Mouse (Mus musculus): Measurements from ENCODE around the gene Rab37. TPM values are rescaled to one million over a fixed set of nuclear protein-coding genes. Genes with fewer than 3 reads are reported as not detected.

Rab37 gene
- polyA plus RNA-seq, 1 experiment from 2014 or later: 1.3 TPM

GRCm38 (mm10) chr11:115081373-115081772 is 9.9 kb upstream of the Rab37 start:
- Histone ChIP-seq H3K4me3 (ENCODE audit: low read depth, low read length) (no peak overlapping the region), H3K4me1 (ENCODE audit: control insufficient read depth, insufficient read depth, low read length) (no peaks in the 10 kb centered on the region), H3K9ac (ENCODE audit: low read depth, low read length) (no peak overlapping the region), H3K27ac (ENCODE audit: low read depth, low read length) (no peak overlapping the region), H3K27me3 (ENCODE audit: control insufficient read depth, insufficient read depth, low read length) (peaks cover 19% of the 10 kb centered on the region), H3K4me2 (no peak overlapping the region), H3K36me3 (ENCODE audit: control insufficient read depth, insufficient read depth, low read length) (no peaks in the 10 kb centered on the region), H3K9me3 (replicated peaks; ENCODE audit: control insufficient read depth, low read length) (no peaks in the 10 kb centered on the region)
- 55% methylated on average over 3 of the region's 3 CpGs for WGBS (ENCODE audit: insufficient replicate concordance)
- ATAC-seq (replicated peaks; ENCODE audit: insufficient number of reproducible peaks, low FRiP score, low TSS enrichment): no peak

GRCm38 (mm10) chr11:115082196-115082595 is 9.0 kb upstream of the Rab37 start:
- Histone ChIP-seq H3K36me3 (ENCODE audit: control insufficient read depth, insufficient read depth, low read length) (no peaks in the 10 kb centered on the region), H3K4me2 (no peak overlapping the region), H3K9me3 (replicated peaks; ENCODE audit: control insufficient read depth, low read length) (no peaks in the 10 kb centered on the region), H3K27me3 (ENCODE audit: control insufficient read depth, insufficient read depth, low read length) (peaks cover 20% of the 10 kb centered on the region), H3K9ac (ENCODE audit: low read depth, low read length) (no peak overlapping the region), H3K27ac (ENCODE audit: low read depth, low read length) (no peak overlapping the region), H3K4me1 (ENCODE audit: control insufficient read depth, insufficient read depth, low read length) (no peaks in the 10 kb centered on the region), H3K4me3 (ENCODE audit: low read depth, low read length) (no peak overlapping the region)
- ATAC-seq (replicated peaks; ENCODE audit: insufficient number of reproducible peaks, low FRiP score, low TSS enrichment): no peak
- WGBS (ENCODE audit: insufficient replicate concordance): 65% methylated on average over 6 of the region's 6 CpGs

- Histone ChIP-seq H3K9ac (ENCODE audit: low read depth, low read length) (no peak overlapping the region), H3K4me3 (ENCODE audit: low read depth, low read length) (no peak overlapping the region), H3K36me3 (ENCODE audit: control insufficient read depth, insufficient read depth, low read length) (no peaks in the 10 kb centered on the region), H3K27ac (ENCODE audit: low read depth, low read length) (no peak overlapping the region), H3K27me3 (ENCODE audit: control insufficient read depth, insufficient read depth, low read length) (peaks cover 20% of the 10 kb centered on the region), H3K9me3 (replicated peaks; ENCODE audit: control insufficient read depth, low read length) (no peaks in the 10 kb centered on the region), H3K4me1 (ENCODE audit: control insufficient read depth, insufficient read depth, low read length) (no peaks in the 10 kb centered on the region), H3K4me2 (no peak overlapping the region)
- no peak for ATAC-seq (replicated peaks; ENCODE audit: insufficient number of reproducible peaks, low FRiP score, low TSS enrichment)
- WGBS (ENCODE audit: insufficient replicate concordance): 39% methylated on average over 18 of the region's 18 CpGs
Measured at GRCm38 (mm10) chr11:115083376-115084139, 7.7 kb upstream of the Rab37 start.

GRCm38 (mm10) chr11:115084595-115084994 is 6.6 kb upstream of the Rab37 start:
- no peaks in the 10 kb centered on the region for H3K9me3 ChIP-seq (replicated peaks; ENCODE audit: control insufficient read depth, low read length)
- no peaks in the 10 kb centered on the region for H3K36me3 ChIP-seq (ENCODE audit: control insufficient read depth, insufficient read depth, low read length)
- H3K9ac ChIP-seq (ENCODE audit: low read depth, low read length): no peak overlapping the region
- H3K27me3 ChIP-seq (ENCODE audit: control insufficient read depth, insufficient read depth, low read length): peaks cover 23% of the 10 kb centered on the region
- 40% methylated on average over 12 of the region's 12 CpGs for WGBS (ENCODE audit: insufficient replicate concordance)
- no peak overlapping the region for H3K27ac ChIP-seq (ENCODE audit: low read depth, low read length)
- no peak overlapping the region for H3K4me3 ChIP-seq (ENCODE audit: low read depth, low read length)
- H3K4me2 ChIP-seq: no peak overlapping the region
- ATAC-seq (replicated peaks; ENCODE audit: insufficient number of reproducible peaks, low FRiP score, low TSS enrichment): no peak
- no peaks in the 10 kb centered on the region for H3K4me1 ChIP-seq (ENCODE audit: control insufficient read depth, insufficient read depth, low read length)

- Histone ChIP-seq H3K27me3 (ENCODE audit: control insufficient read depth, insufficient read depth, low read length) (peaks cover 24% of the 10 kb centered on the region), H3K36me3 (ENCODE audit: control insufficient read depth, insufficient read depth, low read length) (no peaks in the 10 kb centered on the region), H3K4me1 (ENCODE audit: control insufficient read depth, insufficient read depth, low read length) (no peaks in the 10 kb centered on the region), H3K9me3 (replicated peaks; ENCODE audit: control insufficient read depth, low read length) (no peaks in the 10 kb centered on the region), H3K4me3 (ENCODE audit: low read depth, low read length) (no peak overlapping the region), H3K4me2 (no peak overlapping the region), H3K9ac (ENCODE audit: low read depth, low read length) (no peak overlapping the region), H3K27ac (ENCODE audit: low read depth, low read length) (no peak overlapping the region)
- 68% methylated on average over 8 of the region's 8 CpGs for WGBS (ENCODE audit: insufficient replicate concordance)
- ATAC-seq (replicated peaks; ENCODE audit: insufficient number of reproducible peaks, low FRiP score, low TSS enrichment): no peak
Measured at GRCm38 (mm10) chr11:115085064-115085463, 6.2 kb upstream of the Rab37 start.

GRCm38 (mm10) chr11:115086213-115086612 is 5.0 kb upstream of the Rab37 start:
- Histone ChIP-seq H3K36me3 (ENCODE audit: control insufficient read depth, insufficient read depth, low read length) (no peaks in the 10 kb centered on the region), H3K9ac (ENCODE audit: low read depth, low read length) (no peak overlapping the region), H3K4me3 (ENCODE audit: low read depth, low read length) (no peak overlapping the region), H3K4me2 (no peak overlapping the region), H3K9me3 (replicated peaks; ENCODE audit: control insufficient read depth, low read length) (no peaks in the 10 kb centered on the region), H3K4me1 (ENCODE audit: control insufficient read depth, insufficient read depth, low read length) (no peaks in the 10 kb centered on the region), H3K27ac (ENCODE audit: low read depth, low read length) (no peak overlapping the region), H3K27me3 (ENCODE audit: control insufficient read depth, insufficient read depth, low read length) (peaks cover 35% of the 10 kb centered on the region)
- no peak for ATAC-seq (replicated peaks; ENCODE audit: insufficient number of reproducible peaks, low FRiP score, low TSS enrichment)
- WGBS (ENCODE audit: insufficient replicate concordance): 55% methylated on average over 7 of the region's 7 CpGs

GRCm38 (mm10) chr11:115089853-115090252 is 1.4 kb upstream of the Rab37 start:
- no peak for ATAC-seq (replicated peaks; ENCODE audit: insufficient number of reproducible peaks, low FRiP score, low TSS enrichment)
- Histone ChIP-seq H3K27me3 (ENCODE audit: control insufficient read depth, insufficient read depth, low read length) (peaks cover 38% of the 10 kb centered on the region), H3K9me3 (replicated peaks; ENCODE audit: control insufficient read depth, low read length) (no peaks in the 10 kb centered on the region), H3K9ac (ENCODE audit: low read depth, low read length) (no peak overlapping the region), H3K4me2 (no peak overlapping the region), H3K27ac (ENCODE audit: low read depth, low read length) (no peak overlapping the region), H3K4me1 (ENCODE audit: control insufficient read depth, insufficient read depth, low read length) (no peaks in the 10 kb centered on the region), H3K4me3 (ENCODE audit: low read depth, low read length) (no peak overlapping the region), H3K36me3 (ENCODE audit: control insufficient read depth, insufficient read depth, low read length) (no peaks in the 10 kb centered on the region)
- WGBS (ENCODE audit: insufficient replicate concordance): 64% methylated on average over 6 of the region's 6 CpGs

- H3K4me1 ChIP-seq (ENCODE audit: control insufficient read depth, insufficient read depth, low read length): no peaks in the 10 kb centered on the region
- H3K9ac ChIP-seq (ENCODE audit: low read depth, low read length): no peak overlapping the region
- WGBS (ENCODE audit: insufficient replicate concordance): 19% methylated on average over 4 of the region's 4 CpGs
- no peak overlapping the region for H3K4me2 ChIP-seq
- H3K27ac ChIP-seq (ENCODE audit: low read depth, low read length): no peak overlapping the region
- no peaks in the 10 kb centered on the region for H3K9me3 ChIP-seq (replicated peaks; ENCODE audit: control insufficient read depth, low read length)
- no peak overlapping the region for H3K4me3 ChIP-seq (ENCODE audit: low read depth, low read length)
- no peaks in the 10 kb centered on the region for H3K36me3 ChIP-seq (ENCODE audit: control insufficient read depth, insufficient read depth, low read length)
- no peak for ATAC-seq (replicated peaks; ENCODE audit: insufficient number of reproducible peaks, low FRiP score, low TSS enrichment)
- H3K27me3 ChIP-seq (ENCODE audit: control insufficient read depth, insufficient read depth, low read length): peaks cover 26% of the 10 kb centered on the region
Measured at GRCm38 (mm10) chr11:115092140-115092539, 909 bp downstream of the Rab37 start.

Data from heart, embryonic 11.5 days (tissue).